Mouse (Mus musculus) bone marrow, adult 2 months (tissue): ENCODE measurements at regions not wholly inside any gene's neighbourhood (a gene's known extent, or its start where the extent isn't known, plus 50 kb on each side); places are given as distances from the start of the nearest gene placed in this dataset.

Experiments used
- CTCF ChIP-seq: fragments of 200-500 bp; IDR thresholded peaks from 2 replicates; pipeline ENCODE4 v1.5.1; 2011; ENCODE audit warnings: low read length, control low read depth; ENCODE audit not compliant: control insufficient read depth, insufficient read depth
- POLR2A ChIP-seq: fragments of 200-500 bp; IDR thresholded peaks from 2 replicates; pipeline ENCODE4 v1.6.1; 2011; ENCODE audit warnings: low read depth, mild to moderate bottlenecking, control low read depth, low read length, borderline replicate concordance; ENCODE audit not compliant: control insufficient read depth

- TF ChIP-seq CTCF (no peak), POLR2A (no peak)
Measured at GRCm38 (mm10) chr9:32817442-32818358, 181.7 kb downstream of the Ets1 start.
